Mouse (Mus musculus) heart, adult 11 months (tissue): ENCODE results near the gene Pltp.
"Not testable (repeated sequence)": the region's sequence is repeated elsewhere in the genome, so short reads cannot be mapped to it uniquely, and the experiment has no call there.

Experiments used
- DNase-seq: peaks from one replicate; pipeline ENCODE4 v3.0.0; 2022

Gene Pltp

DNA sequence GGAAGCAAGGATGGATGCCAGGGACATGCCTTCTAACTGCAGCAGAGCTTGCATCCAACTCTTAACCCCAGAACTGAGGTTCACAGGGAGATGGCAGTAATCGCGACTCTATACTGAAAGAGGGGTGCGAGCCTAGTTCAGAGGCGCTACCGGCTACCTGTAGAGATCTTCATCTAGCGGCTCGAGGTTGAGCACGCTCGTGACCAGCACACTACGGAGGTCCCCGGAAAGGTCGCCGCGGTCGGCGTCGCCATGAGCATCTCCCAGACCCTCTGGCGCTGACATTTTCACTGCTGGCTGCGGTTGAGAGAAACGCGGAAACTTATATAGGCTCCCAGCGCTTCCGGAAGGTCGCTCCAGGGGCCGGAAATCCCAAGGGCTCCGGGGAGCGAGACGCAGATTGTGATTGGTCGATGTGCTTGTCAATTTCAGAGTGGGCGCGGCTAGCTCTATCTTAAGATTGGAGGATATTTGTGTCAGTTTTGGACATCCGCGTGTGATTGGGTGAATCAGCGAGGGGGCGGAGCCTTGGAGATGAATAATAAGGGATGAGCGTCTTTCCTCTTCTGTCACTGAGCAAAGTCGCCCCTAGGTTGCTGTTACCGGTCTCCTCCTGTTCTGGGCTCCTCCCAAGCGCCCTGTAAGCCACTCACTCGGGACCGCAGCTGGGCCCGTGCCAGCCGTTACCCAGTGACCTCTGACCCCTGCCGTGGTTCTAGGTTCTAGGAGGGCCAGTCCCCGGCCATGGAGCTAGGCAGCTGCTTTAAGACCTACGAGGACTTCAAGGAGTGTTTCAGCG lies 52.8 kb downstream of the Pltp start, which contains the start of the genes Acot8 and Zswim3:
Gene Acot8, minus strand, starts transcription at position 350 of the 799 bp plus-strand sequence.
Gene Zswim3, plus strand, starts transcription at position 566 of the 799 bp plus-strand sequence.
- peak; percentile 100 for DNase-seq

- DNase-seq = no peak
These were observed 53.6 kb downstream of the Pltp start for GRCm38 (mm10) chr2:164803921-164804313.

GRCm38 (mm10) chr2:164803201-164803920 lies 54.1 kb downstream of the Pltp start:
- no peak for DNase-seq

- DNase-seq = no peak
These were observed 57.1 kb downstream of the Pltp start for GRCm38 (mm10) chr2:164800252-164801004.

DNA sequence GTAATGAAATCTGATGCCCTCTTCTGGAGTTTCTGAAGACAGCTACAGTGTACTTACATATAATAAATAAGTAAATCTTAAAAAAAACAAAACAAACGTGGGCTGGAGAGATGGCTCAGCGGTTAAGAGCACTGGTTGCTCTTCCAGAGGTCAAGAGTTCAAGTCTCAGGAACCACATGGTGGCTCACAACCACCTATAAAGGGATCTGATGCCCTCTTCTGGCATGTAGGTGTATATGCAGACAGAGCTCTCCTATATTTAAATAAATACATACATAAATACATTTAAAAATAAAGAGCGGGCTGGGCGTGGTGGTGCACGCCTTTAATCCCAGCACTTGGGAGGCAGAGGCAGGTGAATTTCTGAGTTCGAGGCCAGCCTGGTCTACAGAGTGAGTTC lies 59.0 kb downstream of the Pltp start:
- DNase-seq = not testable (repeated sequence)

GRCm38 (mm10) chr2:164795868-164796267 lies 61.6 kb downstream of the Pltp start:
- DNase-seq = no peak

DNA sequence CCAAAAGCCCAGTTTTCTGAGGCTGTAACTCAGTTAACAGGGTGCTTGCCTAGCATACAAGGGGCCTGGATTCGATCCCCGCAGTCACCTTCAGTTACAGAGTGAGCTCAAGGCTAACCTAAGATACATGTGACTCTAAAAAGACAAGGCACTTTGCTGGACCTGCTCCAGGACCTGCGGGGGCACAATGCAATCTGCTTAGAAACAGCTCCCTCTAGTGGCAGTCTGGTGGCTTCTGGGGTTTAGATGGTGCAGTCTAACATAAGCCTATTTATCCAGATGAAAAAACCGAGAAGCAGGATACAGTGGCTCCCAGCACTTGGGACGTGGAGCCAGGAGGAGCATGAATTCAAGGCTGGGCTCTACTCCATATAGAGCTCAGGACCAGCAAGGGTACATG lies 63.2 kb downstream of the Pltp start:
- DNase-seq = peak; percentile 96

GRCm38 (mm10) chr2:164793772-164794171 lies 63.7 kb downstream of the Pltp start:
- DNase-seq = peak; percentile 85

GRCm38 (mm10) chr2:164793236-164793635 lies 64.3 kb downstream of the Pltp start:
- peak; percentile 93 for DNase-seq

GRCm38 (mm10) chr2:164792400-164793190 lies 64.9 kb downstream of the Pltp start:
- peak; percentile 90 for DNase-seq

GRCm38 (mm10) chr2:164791841-164792261 lies 65.7 kb downstream of the Pltp start:
- peak; percentile 90 for DNase-seq

GRCm38 (mm10) chr2:164790451-164790850 lies 67.1 kb downstream of the Pltp start:
- DNase-seq = no peak
